Mouse (Mus musculus) kidney, adult 2 months (tissue): ENCODE measurements around the gene Ppp1r35.

Source experiments
- CTCF ChIP-seq: fragments of 200-500 bp; conservative IDR thresholded peaks from 2 replicates; pipeline ENCODE4 v1.5.1; 2011; ENCODE audit warnings: low read depth, mild to moderate bottlenecking, control low read depth, low read length, moderate library complexity, mixed read lengths; ENCODE audit not compliant: insufficient read depth, insufficient read length
- POLR2A ChIP-seq: fragments of 200-500 bp; IDR thresholded peaks from one replicate; pipeline ENCODE4 v1.6.1; 2011; ENCODE audit warnings: low read depth, low read length, control low read depth

GRCm38 (mm10) chr5:137828694-137829093, 50.0 kb downstream of the Ppp1r35 start:
- TF ChIP-seq POLR2A (no peak), CTCF (no peak)
